Mouse (Mus musculus): ENCODE measurements around the gene Fryl.

- TF ChIP-seq POLR2A (IDR thresholded peaks at IDR 0.05; ENCODE audit: borderline replicate concordance, extremely low read depth, low read depth, low read length) (no peak), CTCF (IDR thresholded peaks at IDR 0.05; ENCODE audit: insufficient read depth, low read length) (no peak)
Measured at GRCm38 (mm10) chr5:73191765-73192164, 64.7 kb downstream of the Fryl start.
